Mouse (Mus musculus) intestine, embryonic 16.5 days (tissue): ENCODE measurements around the gene Zfp637. TPM values are rescaled to one million over a fixed set of nuclear protein-coding genes. Genes with fewer than 3 reads are reported as not detected.
"Not testable (repeated sequence)": the region's sequence is repeated elsewhere in the genome, so short reads cannot be mapped to it uniquely, and the experiment has no call there.

Source experiments
- ATAC-seq: fragments of 200-750 bp; cut with Nextera tagmentation; 2 replicates; pipeline ENCODE4 v1.8.0; 2017; ENCODE audit warnings: moderate TSS enrichment, moderate library complexity
- H3K27ac ChIP-seq: fragments of 300-500 bp; sonication (generic); 2 replicates; pipeline ENCODE4 v1.5.1; 2014; ENCODE audit warnings: mild to moderate bottlenecking, low read length
- H3K27me3 ChIP-seq: fragments of 300-500 bp; sonication (generic); replicated peaks from 2 replicates; pipeline ENCODE4 v1.6.1; 2014; ENCODE audit warnings: low read length, control low read depth, mixed read lengths; ENCODE audit not compliant: control insufficient read depth, insufficient read depth
- H3K36me3 ChIP-seq: fragments of 300-500 bp; sonication (generic); 2 replicates; pipeline ENCODE4 v1.6.1; 2014; ENCODE audit warnings: low read length, control low read depth; ENCODE audit not compliant: control insufficient read depth, insufficient read depth
- H3K4me1 ChIP-seq: fragments of 300-500 bp; sonication (generic); 2 replicates; pipeline ENCODE4 v1.6.1; 2014; ENCODE audit warnings: low read length, control low read depth, mixed read lengths; ENCODE audit not compliant: control insufficient read depth, insufficient read depth
- H3K4me2 ChIP-seq: fragments of 300-500 bp; sonication (generic); 2 replicates; pipeline ENCODE4 v1.6.1; 2014; ENCODE audit warnings: low read depth, low read length, control low read depth
- H3K4me3 ChIP-seq: fragments of 300-500 bp; sonication (generic); 2 replicates; pipeline ENCODE4 v1.5.1; 2014; ENCODE audit warnings: mild to moderate bottlenecking, low read length
- H3K9ac ChIP-seq: fragments of 300-500 bp; sonication (generic); 2 replicates; pipeline ENCODE4 v1.6.1; 2014; ENCODE audit warnings: low read depth, low read length
- H3K9me3 ChIP-seq: fragments of 300-500 bp; sonication (generic); 2 replicates; pipeline ENCODE4 v1.6.1; 2016; ENCODE audit warnings: low read length, control low read depth; ENCODE audit not compliant: control insufficient read depth
- WGBS: fragments of 180-500 bp; shearing (Covaris S2); extraction: QIAGEN DNeasy Blood & Tissue Kit; methylation state at CpG from one replicate; pipeline ENCODE4 v1.1.7; 2014; 5-methylcytosine and 5-hydroxymethylcytosine counted together
- polyA plus RNA-seq: library from polyadenylated mRNA; unstranded; fragments of >200 nt; fragmentation: Nextera tagmentation; extraction: Ambion mirVana; gene quantifications from 2 replicates; pipeline ENCODE4 v1.2.1, GENCODE M21; 2015

Gene Zfp637
- polyA plus RNA-seq, 1 experiment from 2014 or later = 85.9 TPM

- no peaks in the 10 kb centered on the region for H3K36me3 ChIP-seq
- H3K4me2 ChIP-seq = no peak overlapping the region
- WGBS = 52% methylated on average over 4 of the region's 5 CpGs
- no peak overlapping the region for H3K27ac ChIP-seq
- H3K4me1 ChIP-seq = no peaks in the 10 kb centered on the region
- ATAC-seq = no peak
- H3K9me3 ChIP-seq = no peaks in the 10 kb centered on the region
- H3K4me3 ChIP-seq = no peak overlapping the region
- H3K27me3 ChIP-seq = no peaks in the 10 kb centered on the region
- H3K9ac ChIP-seq = no peak overlapping the region
Observed at GRCm38 (mm10) chr6:117817108-117817541, 23.9 kb upstream of the Zfp637 start.

GRCm38 (mm10) chr6:117820327-117820726 lies 20.7 kb upstream of the Zfp637 start:
- ATAC-seq = no peak
- 87% methylated on average over 14 of the region's 14 CpGs for WGBS

GRCm38 (mm10) chr6:117825369-117825768 lies 15.6 kb upstream of the Zfp637 start:
- no peaks in the 10 kb centered on the region for H3K27me3 ChIP-seq
- no peak overlapping the region for H3K4me3 ChIP-seq
- H3K9me3 ChIP-seq = no peaks in the 10 kb centered on the region
- 10% methylated on average over 4 of the region's 4 CpGs for WGBS
- peak; percentile 62; the same call in 1 of the 2 replicates for ATAC-seq
- H3K4me2 ChIP-seq = no peak overlapping the region
- H3K36me3 ChIP-seq = no peaks in the 10 kb centered on the region
- no peak overlapping the region for H3K9ac ChIP-seq
- no peak overlapping the region for H3K27ac ChIP-seq
- no peaks in the 10 kb centered on the region for H3K4me1 ChIP-seq

More at GRCm38 (mm10) chr6:117820327-117820726, 20.7 kb upstream of the Zfp637 start:
- Histone ChIP-seq H3K27me3 (no peaks in the 10 kb centered on the region), H3K4me3 (no peak overlapping the region), H3K4me1 (no peaks in the 10 kb centered on the region), H3K36me3 (no peaks in the 10 kb centered on the region), H3K9me3 (no peaks in the 10 kb centered on the region), H3K4me2 (no peak overlapping the region), H3K27ac (no peak overlapping the region), H3K9ac (no peak overlapping the region)

- no peak overlapping the region for H3K4me3 ChIP-seq
- no peak for ATAC-seq
- no peak overlapping the region for H3K4me2 ChIP-seq
- H3K9me3 ChIP-seq = no peaks in the 10 kb centered on the region
- 26% methylated on average over 9 of the region's 9 CpGs for WGBS
- no peak overlapping the region for H3K27ac ChIP-seq
- no peaks in the 10 kb centered on the region for H3K36me3 ChIP-seq
- no peak overlapping the region for H3K9ac ChIP-seq
- no peaks in the 10 kb centered on the region for H3K27me3 ChIP-seq
- H3K4me1 ChIP-seq = no peaks in the 10 kb centered on the region
Observed at GRCm38 (mm10) chr6:117828273-117828672, 12.7 kb upstream of the Zfp637 start.

- Histone ChIP-seq H3K27me3 (no peaks in the 10 kb centered on the region), H3K4me1 (no peaks in the 10 kb centered on the region), H3K4me2 (peak overlapping the region; percentile 80), H3K4me3 (peak overlapping the region; percentile 95), H3K9ac (peak overlapping the region; percentile 99), H3K36me3 (peaks cover 16% of the 10 kb centered on the region), H3K27ac (peak overlapping the region; percentile 96), H3K9me3 (no peaks in the 10 kb centered on the region)
- WGBS = 6% methylated on average over 12 of the region's 12 CpGs
- peak; percentile 4; the same call in 1 of the 2 replicates for ATAC-seq
Observed at GRCm38 (mm10) chr6:117841511-117841955, 553 bp downstream of the Zfp637 start.

GRCm38 (mm10) chr6:117844597-117844996 lies 3.6 kb downstream of the Zfp637 start:
- WGBS = 68% methylated on average over 9 of the region's 9 CpGs
- peaks cover 23% of the 10 kb centered on the region for H3K36me3 ChIP-seq
- H3K4me2 ChIP-seq = no peak overlapping the region
- no peak overlapping the region for H3K4me3 ChIP-seq
- no peak for ATAC-seq
- no peak overlapping the region for H3K9ac ChIP-seq
- H3K9me3 ChIP-seq = no peaks in the 10 kb centered on the region
- H3K4me1 ChIP-seq = no peaks in the 10 kb centered on the region
- H3K27me3 ChIP-seq = no peaks in the 10 kb centered on the region
- H3K27ac ChIP-seq = no peak overlapping the region

GRCm38 (mm10) chr6:117846671-117847070 lies 5.7 kb downstream of the Zfp637 start:
- not testable (repeated sequence) for H3K27ac ChIP-seq, H3K4me3 ChIP-seq, H3K9ac ChIP-seq, H3K4me1 ChIP-seq, ATAC-seq, H3K4me2 ChIP-seq, H3K9me3 ChIP-seq, H3K27me3 ChIP-seq
- peaks cover 23% of the 10 kb centered on the region for H3K36me3 ChIP-seq
- WGBS = 93% methylated on average over 4 of the region's 4 CpGs

- no peak overlapping the region for H3K9ac ChIP-seq
- H3K27me3 ChIP-seq = no peaks in the 10 kb centered on the region
- 91% methylated on average over 2 of the region's 2 CpGs for WGBS
- H3K36me3 ChIP-seq = peaks cover 23% of the 10 kb centered on the region
- H3K27ac ChIP-seq = no peak overlapping the region
- H3K4me1 ChIP-seq = no peaks in the 10 kb centered on the region
- ATAC-seq = no peak
- no peak overlapping the region for H3K4me3 ChIP-seq
- no peaks in the 10 kb centered on the region for H3K9me3 ChIP-seq
- H3K4me2 ChIP-seq = no peak overlapping the region
Observed at GRCm38 (mm10) chr6:117847772-117848171, 6.8 kb downstream of the Zfp637 start.

GRCm38 (mm10) chr6:117848577-117848976 lies 7.6 kb downstream of the Zfp637 start:
- no peaks in the 10 kb centered on the region for H3K9me3 ChIP-seq
- H3K27me3 ChIP-seq = no peaks in the 10 kb centered on the region
- H3K36me3 ChIP-seq = peaks cover 19% of the 10 kb centered on the region
- WGBS = 89% methylated on average over 5 of the region's 5 CpGs
- ATAC-seq = no peak
- no peak overlapping the region for H3K27ac ChIP-seq
- H3K4me3 ChIP-seq = no peak overlapping the region
- H3K4me1 ChIP-seq = no peaks in the 10 kb centered on the region
- no peak overlapping the region for H3K4me2 ChIP-seq
- no peak overlapping the region for H3K9ac ChIP-seq

GRCm38 (mm10) chr6:117851747-117852146 lies 10.8 kb downstream of the Zfp637 start:
- no peak for ATAC-seq
- H3K4me2 ChIP-seq = no peak overlapping the region
- no peak overlapping the region for H3K4me3 ChIP-seq
- H3K27ac ChIP-seq = no peak overlapping the region
- no peaks in the 10 kb centered on the region for H3K4me1 ChIP-seq
- no peak overlapping the region for H3K9ac ChIP-seq
- H3K27me3 ChIP-seq = no peaks in the 10 kb centered on the region
- WGBS = 65% methylated on average over 2 of the region's 2 CpGs
- H3K36me3 ChIP-seq = peaks cover 7% of the 10 kb centered on the region; the same call in 1 of the 2 replicates
- no peaks in the 10 kb centered on the region for H3K9me3 ChIP-seq
